Mouse (Mus musculus): ENCODE measurements at regions not wholly inside any gene's neighbourhood (a gene's known extent, or its start where the extent isn't known, plus 50 kb on each side); places are given as distances from the start of the nearest gene placed in this dataset.

GRCm38 (mm10) chr11:19848412-19848811 lies 75.8 kb upstream of the Spred2 start:
- Histone ChIP-seq H3K27ac (replicated peaks) (no peak overlapping the region), H3K9me3 (replicated peaks) (no peaks in the 10 kb centered on the region), H3K4me2 (no peak overlapping the region), H3K4me1 (replicated peaks) (0 out of 2 replicates have a peak, but pooled peaks cover 3% of the 10 kb centered on the region), H3K4me3 (replicated peaks) (no peak overlapping the region), H3K9ac (no peak overlapping the region), H3K36me3 (replicated peaks) (no peaks in the 10 kb centered on the region), H3K27me3 (no peaks in the 10 kb centered on the region)
- 56% methylated on average over 6 of the region's 6 CpGs for WGBS (ENCODE audit: insufficient replicate concordance)
- ATAC-seq (ENCODE audit: insufficient read depth), result no peak

GRCm38 (mm10) chr11:19849347-19849811 lies 74.8 kb upstream of the Spred2 start:
- no peak for ATAC-seq (ENCODE audit: insufficient read depth)
- no peak overlapping the region for H3K4me3 ChIP-seq (replicated peaks)
- no peaks in the 10 kb centered on the region for H3K36me3 ChIP-seq (replicated peaks)
- no peak overlapping the region for H3K27ac ChIP-seq (replicated peaks)
- H3K4me2 ChIP-seq, result no peak overlapping the region
- 0 out of 2 replicates have a peak, but pooled peaks cover 3% of the 10 kb centered on the region for H3K4me1 ChIP-seq (replicated peaks)
- WGBS (ENCODE audit: insufficient replicate concordance), result 50% methylated on average over 4 of the region's 4 CpGs
- no peaks in the 10 kb centered on the region for H3K9me3 ChIP-seq (replicated peaks)
- H3K9ac ChIP-seq, result no peak overlapping the region
- H3K27me3 ChIP-seq, result no peaks in the 10 kb centered on the region

GRCm38 (mm10) chr11:19849844-19850420 lies 74.2 kb upstream of the Spred2 start:
- H3K9ac ChIP-seq, result no peak overlapping the region
- no peak overlapping the region for H3K27ac ChIP-seq (replicated peaks)
- ATAC-seq (ENCODE audit: insufficient read depth), result no peak
- no peak overlapping the region for H3K4me2 ChIP-seq
- H3K4me3 ChIP-seq (replicated peaks), result no peak overlapping the region
- no peaks in the 10 kb centered on the region for H3K36me3 ChIP-seq (replicated peaks)
- H3K9me3 ChIP-seq (replicated peaks), result no peaks in the 10 kb centered on the region
- WGBS (ENCODE audit: insufficient replicate concordance), result 67% methylated on average over 3 of the region's 3 CpGs
- H3K27me3 ChIP-seq, result no peaks in the 10 kb centered on the region
- H3K4me1 ChIP-seq (replicated peaks), result 0 out of 2 replicates have a peak, but pooled peaks cover 3% of the 10 kb centered on the region

- Histone ChIP-seq H3K27ac (replicated peaks) (peak overlapping the region; percentile 41; the same call in 1 of the 2 replicates), H3K4me3 (replicated peaks) (no peak overlapping the region), H3K4me1 (replicated peaks) (0 out of 2 replicates have a peak, but pooled peaks cover 3% of the 10 kb centered on the region), H3K27me3 (no peaks in the 10 kb centered on the region), H3K36me3 (replicated peaks) (no peaks in the 10 kb centered on the region), H3K9ac (no peak overlapping the region), H3K4me2 (no peak overlapping the region), H3K9me3 (replicated peaks) (no peaks in the 10 kb centered on the region)
- 28% methylated on average over 6 of the region's 6 CpGs for WGBS (ENCODE audit: insufficient replicate concordance)
- peak; percentile 44 for ATAC-seq (ENCODE audit: insufficient read depth)
Measured at GRCm38 (mm10) chr11:19851022-19851615, 73.1 kb upstream of the Spred2 start.

- Histone ChIP-seq H3K4me2 (no peak overlapping the region), H3K27ac (replicated peaks) (no peak overlapping the region), H3K9ac (no peak overlapping the region), H3K36me3 (replicated peaks) (no peaks in the 10 kb centered on the region), H3K4me3 (replicated peaks) (no peak overlapping the region), H3K27me3 (no peaks in the 10 kb centered on the region), H3K4me1 (replicated peaks) (no peaks in the 10 kb centered on the region), H3K9me3 (replicated peaks) (no peaks in the 10 kb centered on the region)
- ATAC-seq (ENCODE audit: insufficient read depth), result no peak
- 64% methylated on average over 4 of the region's 4 CpGs for WGBS (ENCODE audit: insufficient replicate concordance)
Measured at GRCm38 (mm10) chr11:19861596-19861995, 62.6 kb upstream of the Spred2 start.

GRCm38 (mm10) chr11:19863327-19863726 lies 60.8 kb upstream of the Spred2 start:
- no peaks in the 10 kb centered on the region for H3K36me3 ChIP-seq (replicated peaks)
- no peaks in the 10 kb centered on the region for H3K4me1 ChIP-seq (replicated peaks)
- H3K27ac ChIP-seq (replicated peaks), result no peak overlapping the region
- WGBS (ENCODE audit: insufficient replicate concordance), result 43% methylated on average over 3 of the region's 3 CpGs
- H3K4me3 ChIP-seq (replicated peaks), result no peak overlapping the region
- no peaks in the 10 kb centered on the region for H3K27me3 ChIP-seq
- no peak overlapping the region for H3K9ac ChIP-seq
- ATAC-seq (ENCODE audit: insufficient read depth), result no peak
- no peaks in the 10 kb centered on the region for H3K9me3 ChIP-seq (replicated peaks)
- no peak overlapping the region for H3K4me2 ChIP-seq

- 8% methylated on average over 2 of the region's 2 CpGs for WGBS (ENCODE audit: insufficient replicate concordance)
- Histone ChIP-seq H3K27me3 (no peaks in the 10 kb centered on the region), H3K9me3 (replicated peaks) (no peaks in the 10 kb centered on the region), H3K4me3 (replicated peaks) (no peak overlapping the region), H3K4me2 (no peak overlapping the region), H3K36me3 (replicated peaks) (no peaks in the 10 kb centered on the region), H3K9ac (no peak overlapping the region), H3K4me1 (replicated peaks) (no peaks in the 10 kb centered on the region), H3K27ac (replicated peaks) (no peak overlapping the region)
- no peak for ATAC-seq (ENCODE audit: insufficient read depth)
Measured at GRCm38 (mm10) chr11:19866262-19866661, 57.9 kb upstream of the Spred2 start.

DNA sequence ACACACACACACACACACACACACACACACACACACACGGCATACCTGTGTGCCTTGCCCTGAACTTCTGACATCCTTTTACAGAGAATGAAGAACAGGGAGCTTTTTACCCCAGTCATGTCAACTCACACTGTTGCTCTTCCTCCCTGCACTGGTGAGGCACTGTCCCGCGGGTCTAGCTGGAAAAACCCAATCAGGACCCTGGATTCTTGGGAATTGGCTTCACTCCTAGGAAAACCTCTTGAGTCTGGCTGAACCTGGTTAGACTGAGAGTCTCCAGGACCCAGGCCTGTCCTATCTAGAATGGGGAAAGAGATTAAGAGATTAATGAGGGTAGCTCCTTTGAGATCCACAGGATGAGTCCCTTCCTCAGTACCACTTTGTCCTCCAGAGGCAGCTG lies 54.5 kb upstream of the Spred2 start:
- no peak overlapping the region for H3K4me2 ChIP-seq
- no peaks in the 10 kb centered on the region for H3K36me3 ChIP-seq (replicated peaks)

GRCm38 (mm10) chr11:19870136-19870535 lies 54.0 kb upstream of the Spred2 start:
- Histone ChIP-seq H3K27ac (replicated peaks) (no peak overlapping the region), H3K4me1 (replicated peaks) (no peaks in the 10 kb centered on the region), H3K4me2 (no peak overlapping the region), H3K4me3 (replicated peaks) (no peak overlapping the region), H3K36me3 (replicated peaks) (no peaks in the 10 kb centered on the region), H3K27me3 (no peaks in the 10 kb centered on the region), H3K9ac (no peak overlapping the region), H3K9me3 (replicated peaks) (no peaks in the 10 kb centered on the region)
- no peak for ATAC-seq (ENCODE audit: insufficient read depth)
- WGBS (ENCODE audit: insufficient replicate concordance), result 55% methylated on average over 7 of the region's 7 CpGs

More for the DNA sequence above, 54.5 kb upstream of the Spred2 start:
- no peak overlapping the region for H3K9ac ChIP-seq
- ATAC-seq (ENCODE audit: insufficient read depth), result no peak
- no peaks in the 10 kb centered on the region for H3K27me3 ChIP-seq
- H3K4me1 ChIP-seq (replicated peaks), result no peaks in the 10 kb centered on the region
- no peak overlapping the region for H3K27ac ChIP-seq (replicated peaks)
- WGBS (ENCODE audit: insufficient replicate concordance), result 44% methylated on average over 3 of the region's 3 CpGs
- H3K9me3 ChIP-seq (replicated peaks), result no peaks in the 10 kb centered on the region
- no peak overlapping the region for H3K4me3 ChIP-seq (replicated peaks)

DNA sequence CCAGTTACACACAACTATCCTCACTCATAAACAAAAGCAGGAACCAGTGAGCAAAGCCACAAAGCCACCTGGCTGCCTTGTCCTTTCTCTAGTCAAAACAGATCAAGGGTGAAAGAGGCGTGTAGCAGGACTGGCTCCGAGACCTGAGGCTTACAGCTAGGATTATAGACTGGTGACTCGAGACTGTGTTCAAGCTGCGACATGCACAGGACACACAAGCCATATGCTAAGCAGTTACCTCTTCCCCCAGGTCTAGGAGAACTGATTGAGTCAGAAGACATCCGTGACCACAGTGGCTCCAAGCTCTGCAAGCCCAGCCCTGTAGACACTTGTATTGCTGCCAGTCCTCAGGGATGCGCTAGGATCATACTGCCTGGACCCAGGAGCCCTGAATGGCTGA lies 50.4 kb upstream of the Spred2 start:
- H3K36me3 ChIP-seq (replicated peaks), result no peaks in the 10 kb centered on the region
- H3K4me2 ChIP-seq, result no peak overlapping the region
- H3K4me1 ChIP-seq (replicated peaks), result no peaks in the 10 kb centered on the region
- H3K4me3 ChIP-seq (replicated peaks), result no peak overlapping the region
- no peak overlapping the region for H3K27ac ChIP-seq (replicated peaks)
- H3K27me3 ChIP-seq, result no peaks in the 10 kb centered on the region
- H3K9ac ChIP-seq, result no peak overlapping the region
- H3K9me3 ChIP-seq (replicated peaks), result no peaks in the 10 kb centered on the region
- WGBS (ENCODE audit: insufficient replicate concordance), result 55% methylated on average over 6 of the region's 6 CpGs
- no peak for ATAC-seq (ENCODE audit: insufficient read depth)

All from liver, embryonic 15.5 days (tissue).